Mouse (Mus musculus): ENCODE measurements around the gene Mef2a. TPM values are rescaled to one million over a fixed set of nuclear protein-coding genes. Genes with fewer than 3 reads are reported as not detected.

The Mef2a gene
- polyA plus RNA-seq (2014; fragmentation: Nextera tagmentation; extraction: Ambion mirVana): 27.9 and 39.4 TPM in 2 replicates

GRCm38 (mm10) chr7:67372729-67373583, at the start of gene Mef2a:
TSS of gene Mef2a (minus strand) at chr7:67372858.
- no peaks in the 10 kb centered on the region for H3K27me3 ChIP-seq (replicated peaks; ENCODE audit: control insufficient read depth, insufficient read depth, low read length)
- WGBS: under 1% methylated on average over 89 of the region's 89 CpGs
- peaks cover 3% of the 10 kb centered on the region for H3K4me1 ChIP-seq (ENCODE audit: control insufficient read depth, insufficient read depth, low read length)
- H3K9ac ChIP-seq (ENCODE audit: low read length): peak within 1 kb of the TSS; percentile 96
- H3K9me3 ChIP-seq (replicated peaks; ENCODE audit: control insufficient read depth, low read length): no peaks in the 10 kb centered on the region
- H3K4me2 ChIP-seq (ENCODE audit: low read length): peak within 1 kb of the TSS; percentile 96
- peak within 1 kb of the TSS; percentile 99 for H3K27ac ChIP-seq (ENCODE audit: low read depth, low read length)
- DNase-seq (ENCODE audit: low spot score) (peak; percentile 96), ATAC-seq (peak; percentile 94)
- H3K36me3 ChIP-seq (ENCODE audit: control insufficient read depth, insufficient read depth, low read length): no peaks in the 10 kb centered on the region
- H3K4me3 ChIP-seq (ENCODE audit: low read depth, low read length): peak within 1 kb of the TSS; percentile 83

- Histone ChIP-seq H3K36me3 (ENCODE audit: control insufficient read depth, insufficient read depth, low read length) (no peaks in the 10 kb centered on the region), H3K9me3 (replicated peaks; ENCODE audit: control insufficient read depth, low read length) (no peaks in the 10 kb centered on the region), H3K9ac (ENCODE audit: low read length) (no peak overlapping the region), H3K27me3 (replicated peaks; ENCODE audit: control insufficient read depth, insufficient read depth, low read length) (no peaks in the 10 kb centered on the region), H3K4me1 (ENCODE audit: control insufficient read depth, insufficient read depth, low read length) (peaks cover 11% of the 10 kb centered on the region), H3K27ac (ENCODE audit: low read depth, low read length) (peak overlapping the region; percentile 79), H3K4me2 (ENCODE audit: low read length) (no peak overlapping the region), H3K4me3 (ENCODE audit: low read depth, low read length) (no peak overlapping the region)
- WGBS: 56% methylated on average over 12 of the region's 12 CpGs
- DNase-seq (ENCODE audit: low spot score): peak; percentile 89
- peak; percentile 91 for ATAC-seq
Observed at GRCm38 (mm10) chr7:67421476-67422186, 49.0 kb upstream of the Mef2a start.

- Histone ChIP-seq H3K4me3 (ENCODE audit: low read depth, low read length) (no peak overlapping the region), H3K36me3 (ENCODE audit: control insufficient read depth, insufficient read depth, low read length) (no peaks in the 10 kb centered on the region), H3K4me2 (ENCODE audit: low read length) (no peak overlapping the region), H3K27ac (ENCODE audit: low read depth, low read length) (peak overlapping the region; percentile 79), H3K9ac (ENCODE audit: low read length) (no peak overlapping the region), H3K27me3 (replicated peaks; ENCODE audit: control insufficient read depth, insufficient read depth, low read length) (no peaks in the 10 kb centered on the region), H3K4me1 (ENCODE audit: control insufficient read depth, insufficient read depth, low read length) (peaks cover 11% of the 10 kb centered on the region), H3K9me3 (replicated peaks; ENCODE audit: control insufficient read depth, low read length) (no peaks in the 10 kb centered on the region)
- peak; percentile 62 for ATAC-seq
- 54% methylated on average over 3 of the region's 3 CpGs for WGBS
- peak; percentile 34 for DNase-seq (ENCODE audit: low spot score)
Observed at GRCm38 (mm10) chr7:67421088-67421475, 48.4 kb upstream of the Mef2a start.

GRCm38 (mm10) chr7:67419591-67420314, 47.1 kb upstream of the Mef2a start:
- Histone ChIP-seq H3K9me3 (replicated peaks; ENCODE audit: control insufficient read depth, low read length) (no peaks in the 10 kb centered on the region), H3K9ac (ENCODE audit: low read length) (no peak overlapping the region), H3K27me3 (replicated peaks; ENCODE audit: control insufficient read depth, insufficient read depth, low read length) (no peaks in the 10 kb centered on the region), H3K4me3 (ENCODE audit: low read depth, low read length) (no peak overlapping the region), H3K27ac (ENCODE audit: low read depth, low read length) (no peak overlapping the region), H3K4me1 (ENCODE audit: control insufficient read depth, insufficient read depth, low read length) (peaks cover 11% of the 10 kb centered on the region), H3K4me2 (ENCODE audit: low read length) (no peak overlapping the region), H3K36me3 (ENCODE audit: control insufficient read depth, insufficient read depth, low read length) (no peaks in the 10 kb centered on the region)
- DNase-seq (ENCODE audit: low spot score) (no peak), ATAC-seq (no peak)
- WGBS: 88% methylated on average over 17 of the region's 17 CpGs

GRCm38 (mm10) chr7:67418122-67418521, 45.5 kb upstream of the Mef2a start:
- WGBS: 95% methylated on average over 5 of the region's 5 CpGs
- Histone ChIP-seq H3K4me2 (ENCODE audit: low read length) (no peak overlapping the region), H3K9me3 (replicated peaks; ENCODE audit: control insufficient read depth, low read length) (no peaks in the 10 kb centered on the region), H3K36me3 (ENCODE audit: control insufficient read depth, insufficient read depth, low read length) (no peaks in the 10 kb centered on the region), H3K27ac (ENCODE audit: low read depth, low read length) (no peak overlapping the region), H3K9ac (ENCODE audit: low read length) (no peak overlapping the region), H3K27me3 (replicated peaks; ENCODE audit: control insufficient read depth, insufficient read depth, low read length) (no peaks in the 10 kb centered on the region), H3K4me1 (ENCODE audit: control insufficient read depth, insufficient read depth, low read length) (peaks cover 11% of the 10 kb centered on the region), H3K4me3 (ENCODE audit: low read depth, low read length) (no peak overlapping the region)
- ATAC-seq (no peak), DNase-seq (ENCODE audit: low spot score) (no peak)

- 79% methylated on average over 8 of the region's 8 CpGs for WGBS
- Histone ChIP-seq H3K9ac (ENCODE audit: low read length) (no peak overlapping the region), H3K9me3 (replicated peaks; ENCODE audit: control insufficient read depth, low read length) (no peaks in the 10 kb centered on the region), H3K27ac (ENCODE audit: low read depth, low read length) (no peak overlapping the region), H3K27me3 (replicated peaks; ENCODE audit: control insufficient read depth, insufficient read depth, low read length) (no peaks in the 10 kb centered on the region), H3K4me1 (ENCODE audit: control insufficient read depth, insufficient read depth, low read length) (no peaks in the 10 kb centered on the region), H3K36me3 (ENCODE audit: control insufficient read depth, insufficient read depth, low read length) (no peaks in the 10 kb centered on the region), H3K4me2 (ENCODE audit: low read length) (no peak overlapping the region), H3K4me3 (ENCODE audit: low read depth, low read length) (no peak overlapping the region)
- DNase-seq (ENCODE audit: low spot score) (peak; percentile 59), ATAC-seq (no peak)
Observed at GRCm38 (mm10) chr7:67414766-67415165, 42.1 kb upstream of the Mef2a start.

GRCm38 (mm10) chr7:67412686-67413085, 40.0 kb upstream of the Mef2a start:
- H3K9ac ChIP-seq (ENCODE audit: low read length): no peak overlapping the region
- no peaks in the 10 kb centered on the region for H3K36me3 ChIP-seq (ENCODE audit: control insufficient read depth, insufficient read depth, low read length)
- WGBS: 87% methylated on average over 10 of the region's 10 CpGs
- DNase-seq (ENCODE audit: low spot score): no peak
- H3K27ac ChIP-seq (ENCODE audit: low read depth, low read length): no peak overlapping the region
- no peak overlapping the region for H3K4me2 ChIP-seq (ENCODE audit: low read length)
- H3K9me3 ChIP-seq (replicated peaks; ENCODE audit: control insufficient read depth, low read length): no peaks in the 10 kb centered on the region
- H3K27me3 ChIP-seq (replicated peaks; ENCODE audit: control insufficient read depth, insufficient read depth, low read length): no peaks in the 10 kb centered on the region
- ATAC-seq: no peak
- H3K4me3 ChIP-seq (ENCODE audit: low read depth, low read length): no peak overlapping the region
- no peaks in the 10 kb centered on the region for H3K4me1 ChIP-seq (ENCODE audit: control insufficient read depth, insufficient read depth, low read length)

- no peak overlapping the region for H3K27ac ChIP-seq (ENCODE audit: low read depth, low read length)
- H3K4me1 ChIP-seq (ENCODE audit: control insufficient read depth, insufficient read depth, low read length): no peaks in the 10 kb centered on the region
- H3K36me3 ChIP-seq (ENCODE audit: control insufficient read depth, insufficient read depth, low read length): no peaks in the 10 kb centered on the region
- H3K4me3 ChIP-seq (ENCODE audit: low read depth, low read length): no peak overlapping the region
- 81% methylated on average over 2 of the region's 2 CpGs for WGBS
- DNase-seq (ENCODE audit: low spot score): no peak
- no peak for ATAC-seq
- no peaks in the 10 kb centered on the region for H3K9me3 ChIP-seq (replicated peaks; ENCODE audit: control insufficient read depth, low read length)
- no peak overlapping the region for H3K9ac ChIP-seq (ENCODE audit: low read length)
- no peak overlapping the region for H3K4me2 ChIP-seq (ENCODE audit: low read length)
- H3K27me3 ChIP-seq (replicated peaks; ENCODE audit: control insufficient read depth, insufficient read depth, low read length): no peaks in the 10 kb centered on the region
Observed at GRCm38 (mm10) chr7:67407019-67407418, 34.4 kb upstream of the Mef2a start.
